ENCODE assay signal across 19 mouse cellular contexts in genomic region chr1:57572097-57572496, GRCm38 (mm10).
"Had no signal": no experiment of that assay in that cellular context is flagged by ENCODE, and none has a peak within 500 bp of the region (broad histone marks: within the 10 kb centered on the region; RNA-seq: fewer than 3 reads in every experiment).

No protein-coding gene starts in this region.

- H3K4me2 ChIP-seq: kidney, embryonic 15.5 days; limb, embryonic 12.5 days; liver, embryonic 12.5 days; liver, embryonic 15.5 days; lung, embryonic 15.5 days; midbrain, embryonic 13.5 days had no signal

- ATAC-seq: liver, embryonic 12.5 days; midbrain, embryonic 13.5 days; midbrain, embryonic 16.5 days had no signal

- DNase-seq: kidney, adult 8-10 months; kidney, postnatal 10 days; kidney, postnatal 36 days; layer of hippocampus, postnatal 36 days; liver; lung, adult 18-20 months; lung, postnatal 10 days; lung, postnatal 36 days; thymus, postnatal 25 days had no signal

- H3K4me3 ChIP-seq: kidney, embryonic 15.5 days; left cerebral cortex, adult 2 months; limb, embryonic 12.5 days; liver, embryonic 12.5 days; liver, embryonic 15.5 days; lung, embryonic 15.5 days; megakaryocyte, embryonic 14.5 days; midbrain, embryonic 10.5 days; midbrain, embryonic 13.5 days had no signal

- H3K9me3 ChIP-seq: liver, embryonic 15.5 days had no signal

- H3K27ac ChIP-seq: kidney, embryonic 15.5 days; left cerebral cortex, adult 2 months; limb, embryonic 12.5 days; liver, embryonic 12.5 days; liver, embryonic 15.5 days; lung, embryonic 15.5 days; midbrain, embryonic 10.5 days; midbrain, embryonic 13.5 days had no signal

- H3K27me3 ChIP-seq: kidney, embryonic 15.5 days; limb, embryonic 12.5 days; liver, embryonic 12.5 days; liver, embryonic 15.5 days; lung, embryonic 15.5 days; megakaryocyte, embryonic 14.5 days; midbrain, embryonic 13.5 days had no signal

- H3K9ac ChIP-seq: kidney, embryonic 15.5 days; limb, embryonic 12.5 days; liver, embryonic 12.5 days; liver, embryonic 15.5 days; lung, embryonic 15.5 days; midbrain, embryonic 13.5 days had no signal

- H3K4me1 ChIP-seq: kidney, embryonic 15.5 days; limb, embryonic 12.5 days; liver, embryonic 12.5 days; liver, embryonic 15.5 days; lung, embryonic 15.5 days; megakaryocyte, embryonic 14.5 days; midbrain, embryonic 10.5 days; midbrain, embryonic 13.5 days had no signal

- H3K36me3 ChIP-seq: kidney, embryonic 15.5 days; limb, embryonic 12.5 days; liver, embryonic 12.5 days; liver, embryonic 15.5 days; lung, embryonic 15.5 days; midbrain, embryonic 10.5 days; midbrain, embryonic 13.5 days had no signal
